Mouse (Mus musculus): Measurements from ENCODE around the gene Trim33.

Gene Trim33

GRCm38 (mm10) chr3:103279182-103280149 lies at the start of gene Trim33:
Trim33 (plus strand) TSS chr3:103279293.
- peak; percentile 88 to 90 for DNase-seq

GRCm38 (mm10) chr3:103232398-103232797 lies 46.7 kb upstream of the Trim33 start:
- no peak for DNase-seq

DNA sequence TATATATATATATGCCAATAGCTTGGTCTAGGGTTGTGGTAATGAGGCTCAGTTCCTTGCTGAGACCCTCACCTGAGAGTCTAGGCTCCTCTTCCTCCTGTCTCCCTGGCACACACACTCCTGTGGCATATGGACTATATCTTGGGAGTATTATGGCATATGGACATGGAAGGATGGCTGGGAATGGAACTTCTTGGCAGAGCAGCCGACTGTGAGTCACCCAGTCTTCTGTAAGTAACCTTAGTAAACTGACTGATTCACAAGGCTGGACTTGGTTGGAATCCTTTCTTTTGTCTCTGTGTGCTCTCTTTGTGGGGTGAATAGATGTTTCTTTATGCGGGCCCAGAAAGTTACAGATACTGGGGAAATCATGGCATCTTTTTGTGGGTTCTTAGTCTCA lies 37.6 kb upstream of the Trim33 start:
- peak; percentile 6 to 11 for DNase-seq

GRCm38 (mm10) chr3:103242156-103242555 lies 36.9 kb upstream of the Trim33 start:
- no peak for DNase-seq

- no peak for DNase-seq
Observed at GRCm38 (mm10) chr3:103243491-103243890, 35.6 kb upstream of the Trim33 start.

- DNase-seq = no peak
Observed at GRCm38 (mm10) chr3:103246627-103247260, 32.3 kb upstream of the Trim33 start.

GRCm38 (mm10) chr3:103256089-103256819 lies 22.8 kb upstream of the Trim33 start:
- no peak for DNase-seq

- DNase-seq = no peak
Observed at GRCm38 (mm10) chr3:103262802-103263417, 16.2 kb upstream of the Trim33 start.

- peak in 1 of 2 experiments; percentile 31 for DNase-seq
Observed at GRCm38 (mm10) chr3:103278561-103279181, 422 bp upstream of the Trim33 start.

GRCm38 (mm10) chr3:103280241-103280761 lies 1.2 kb downstream of the Trim33 start:
- peak; percentile 55 to 56 for DNase-seq

DNA sequence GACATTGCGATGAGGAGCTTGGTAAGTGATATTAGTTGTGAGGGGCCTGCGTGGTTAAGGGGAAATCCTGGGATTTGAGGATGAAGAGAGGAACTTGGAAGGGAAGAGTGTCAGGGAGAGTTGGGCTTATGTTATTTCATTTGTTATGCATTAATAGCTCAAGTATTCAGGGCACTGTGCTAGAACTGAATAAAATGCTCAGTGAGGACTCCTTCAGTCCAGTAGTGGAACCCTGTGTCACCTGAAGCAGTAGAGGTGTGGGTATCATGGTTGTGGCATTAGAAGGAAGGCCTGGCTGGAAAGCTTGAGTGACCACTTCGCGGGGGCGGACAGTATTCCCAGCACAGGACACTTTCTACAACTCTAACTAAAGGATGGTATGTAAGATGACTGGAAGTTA lies 1.8 kb downstream of the Trim33 start:
- DNase-seq = no peak

DNA sequence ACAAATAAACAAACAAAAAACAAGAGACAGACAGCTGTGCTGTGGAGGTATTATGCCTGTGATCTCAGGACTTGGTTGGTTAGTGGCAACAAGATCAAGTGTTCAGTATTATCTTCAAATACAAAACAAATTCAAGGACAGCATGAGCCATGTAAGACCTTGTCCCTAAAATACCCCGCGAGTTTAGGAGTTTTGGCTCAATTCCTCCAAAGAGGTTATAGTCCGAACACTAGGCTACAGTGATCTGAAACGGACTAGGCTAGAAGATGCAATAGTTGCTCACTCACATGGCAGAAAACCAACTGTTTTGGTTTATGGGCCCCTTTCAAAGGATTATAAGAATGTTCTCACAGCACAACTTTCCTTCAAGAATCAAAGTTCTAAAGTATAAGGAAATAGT lies 9.7 kb downstream of the Trim33 start:
- no peak for DNase-seq

- no peak for DNase-seq
Observed at GRCm38 (mm10) chr3:103291087-103291486, 12.0 kb downstream of the Trim33 start.

DNA sequence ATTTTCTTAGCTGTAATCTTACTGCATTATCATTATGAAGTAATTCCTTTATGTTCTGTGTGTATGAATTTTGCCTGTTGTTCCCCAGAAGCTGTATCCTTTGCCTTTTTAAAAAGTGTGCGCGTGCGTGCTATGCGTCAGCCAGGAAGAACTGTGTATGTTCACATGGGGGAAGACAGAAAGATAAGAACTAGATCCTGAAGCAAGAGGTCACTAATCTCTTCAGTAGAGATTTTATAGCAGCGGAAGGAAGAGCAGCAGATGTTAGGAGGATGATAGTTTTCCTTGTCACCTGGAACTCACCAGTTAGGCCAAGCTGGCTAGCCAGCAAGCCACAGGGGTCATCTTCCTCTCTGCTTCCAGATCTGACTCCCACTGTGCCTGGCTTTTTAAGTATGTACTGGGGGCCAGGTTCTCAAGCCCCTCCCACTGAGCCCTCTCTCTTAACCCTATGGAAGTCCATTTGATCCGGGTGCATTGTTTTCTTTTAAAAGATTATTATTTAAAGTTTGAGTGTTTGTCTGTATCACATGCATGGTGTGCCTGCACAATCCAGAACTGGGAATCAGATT lies 26.4 kb downstream of the Trim33 start:
- no peak for DNase-seq

GRCm38 (mm10) chr3:103309252-103309651 lies 30.2 kb downstream of the Trim33 start:
- no peak for DNase-seq

DNA sequence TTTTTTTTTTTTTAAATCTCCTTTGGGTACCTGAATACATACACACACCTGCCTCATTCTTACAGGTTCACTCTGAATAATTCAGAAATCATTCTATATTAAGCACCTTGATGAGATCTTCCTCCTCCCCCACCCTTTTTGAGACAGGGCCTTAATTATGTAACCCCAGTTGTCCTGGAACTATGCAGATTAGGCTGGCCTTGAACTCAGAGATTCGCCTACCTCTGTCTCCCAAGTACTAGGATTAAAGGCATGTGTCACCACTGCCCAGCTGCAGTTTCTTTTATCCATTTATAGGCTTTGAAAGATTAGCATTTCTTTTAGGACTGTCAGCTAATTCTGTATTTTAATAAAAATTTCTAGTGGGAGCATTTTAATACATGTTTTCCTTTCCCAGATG lies 30.7 kb downstream of the Trim33 start:
- no peak for DNase-seq

DNA sequence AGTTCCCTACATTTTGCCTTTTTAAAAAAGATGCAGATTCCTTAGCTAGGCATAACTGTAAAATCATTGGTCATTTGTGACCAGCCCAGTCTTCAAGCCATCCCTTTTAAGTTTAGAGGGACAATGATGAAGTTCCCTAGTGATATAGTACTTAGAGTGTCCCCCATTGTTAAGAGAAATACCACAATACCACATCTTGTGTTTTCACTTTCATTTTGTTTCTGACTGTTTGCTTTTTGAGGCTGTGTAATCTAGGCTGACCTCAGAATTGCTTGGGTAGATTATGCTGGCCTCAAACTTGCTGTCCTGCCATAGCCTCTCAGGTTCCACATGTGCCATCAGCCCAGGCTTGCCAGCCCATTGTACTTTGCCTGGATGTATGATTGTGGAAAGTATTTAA lies 35.2 kb downstream of the Trim33 start:
- DNase-seq = no peak

- no peak for DNase-seq
Observed at GRCm38 (mm10) chr3:103335371-103335770, 56.3 kb downstream of the Trim33 start.

DNA sequence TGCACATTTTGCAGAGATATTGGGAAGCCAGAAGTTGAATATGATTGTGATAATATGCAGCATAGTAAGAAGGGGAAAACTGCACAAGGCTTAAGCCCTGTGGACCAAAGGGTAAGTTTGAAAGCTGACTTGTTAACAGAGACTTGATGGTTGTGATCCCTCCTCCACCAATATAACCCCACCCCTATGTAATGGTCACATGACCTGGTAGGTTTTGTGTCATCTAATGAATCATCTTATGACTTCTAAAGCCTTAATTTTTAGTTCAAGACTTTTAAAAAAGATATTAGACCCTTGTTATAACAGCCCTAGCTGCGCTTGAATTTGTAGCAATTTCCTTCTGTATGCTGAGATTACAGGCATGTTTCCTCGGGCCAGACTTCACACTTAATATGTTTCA lies 67.6 kb downstream of the Trim33 start:
- no peak for DNase-seq

DNA sequence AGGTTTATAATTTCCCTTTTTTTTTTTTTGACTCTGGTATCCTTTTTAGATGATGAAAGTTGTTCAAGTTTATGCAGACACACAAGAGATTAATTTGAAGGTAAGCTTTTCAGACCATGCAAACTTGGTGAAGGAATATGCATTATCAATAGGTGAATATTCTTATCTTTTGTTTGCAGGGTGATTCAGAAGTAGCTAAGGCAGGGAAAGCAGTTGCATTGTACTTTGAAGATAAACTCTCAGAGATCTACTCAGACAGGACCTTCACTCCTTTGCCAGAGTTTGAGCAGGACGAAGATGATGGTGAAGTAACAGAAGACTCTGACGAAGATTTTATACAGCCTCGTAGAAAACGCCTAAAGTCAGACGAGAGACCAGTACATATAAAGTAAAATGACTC lies 74.4 kb downstream of the Trim33 start:
- no peak for DNase-seq

DNA sequence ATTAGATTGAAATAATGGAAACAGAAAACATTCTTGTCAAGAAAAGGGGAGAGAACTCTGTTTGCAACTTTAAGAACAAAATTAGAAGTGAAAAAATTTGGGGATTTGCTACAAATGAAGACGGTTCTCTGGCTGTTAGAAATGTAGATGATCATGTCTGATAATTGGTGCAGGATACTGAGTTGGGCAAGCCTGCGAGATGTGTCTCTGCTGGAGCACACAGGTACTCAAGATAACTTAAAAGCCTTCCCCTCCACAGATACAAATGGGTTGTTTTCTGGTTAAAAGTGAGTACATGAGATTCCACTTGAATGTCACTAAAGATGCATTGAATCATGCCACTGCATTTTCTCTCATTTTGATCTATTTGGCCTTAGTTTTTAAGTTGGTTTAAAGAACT lies 74.9 kb downstream of the Trim33 start:
- no peak for DNase-seq

DNA sequence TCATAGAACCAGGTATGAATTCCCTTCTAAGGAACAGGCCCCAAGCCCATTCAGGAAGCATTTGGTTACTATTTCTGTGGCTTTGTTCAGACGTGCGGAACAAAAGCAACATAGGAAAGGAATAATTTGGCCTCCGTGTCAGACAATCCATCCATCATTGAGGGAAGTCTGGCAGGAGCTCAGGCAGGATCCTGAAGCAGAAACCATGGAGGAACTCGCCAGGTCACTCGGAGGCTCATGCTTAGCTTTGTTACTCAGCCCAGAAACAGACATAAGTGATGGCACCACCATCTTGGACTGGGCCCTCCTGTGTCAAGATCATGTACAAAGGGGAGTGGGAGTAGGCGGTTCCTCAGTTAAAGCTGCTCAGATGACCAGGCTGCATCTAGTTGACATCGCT lies 82.1 kb downstream of the Trim33 start:
- DNase-seq = no peak

Data from cerebellum, postnatal 36 days (tissue).